Mouse (Mus musculus): ENCODE results near the gene Ankfn1. TPM values are rescaled to one million over a fixed set of nuclear protein-coding genes. Genes with fewer than 3 reads are reported as not detected.

Gene Ankfn1
- total RNA-seq, 4 experiments from 2014 or later, result 0.17 to 0.27 (median 0.19) TPM; not detected in 1

- DNase-seq (ENCODE audit: low spot score in 2 of 2), result no peak
Observed at GRCm38 (mm10) chr11:89676922-89677321, 100.5 kb downstream of the Ankfn1 start.

- no peak for DNase-seq (ENCODE audit: low spot score in 2 of 2)
Observed at GRCm38 (mm10) chr11:89673916-89674507, 103.4 kb downstream of the Ankfn1 start.

GRCm38 (mm10) chr11:89672510-89673085 lies 104.9 kb downstream of the Ankfn1 start:
- DNase-seq (ENCODE audit: low spot score in 2 of 2), result no peak

- DNase-seq (ENCODE audit: low spot score in 2 of 2), result no peak
Observed at GRCm38 (mm10) chr11:89665170-89665880, 112.1 kb downstream of the Ankfn1 start.

- no peak for DNase-seq (ENCODE audit: low spot score in 2 of 2)
Observed at GRCm38 (mm10) chr11:89659048-89659447, 118.4 kb downstream of the Ankfn1 start.

GRCm38 (mm10) chr11:89656556-89656955 lies 120.9 kb downstream of the Ankfn1 start:
- no peak for DNase-seq (ENCODE audit: low spot score in 2 of 2)

GRCm38 (mm10) chr11:89635740-89636139 lies 141.7 kb downstream of the Ankfn1 start:
- no peak for DNase-seq (ENCODE audit: low spot score in 2 of 2)

- DNase-seq (ENCODE audit: low spot score in 2 of 2), result no peak
Observed at GRCm38 (mm10) chr11:89631315-89631714, 146.1 kb downstream of the Ankfn1 start.

GRCm38 (mm10) chr11:89628562-89628961 lies 148.9 kb downstream of the Ankfn1 start:
- DNase-seq (ENCODE audit: low spot score in 2 of 2), result no peak

GRCm38 (mm10) chr11:89627232-89627631 lies 150.2 kb downstream of the Ankfn1 start:
- no peak for DNase-seq (ENCODE audit: low spot score in 2 of 2)

GRCm38 (mm10) chr11:89623698-89624445 lies 153.6 kb downstream of the Ankfn1 start:
- no peak for DNase-seq (ENCODE audit: low spot score in 2 of 2)

- no peak for DNase-seq (ENCODE audit: low spot score in 2 of 2)
Observed at GRCm38 (mm10) chr11:89619955-89620354, 157.5 kb downstream of the Ankfn1 start.

- no peak for DNase-seq (ENCODE audit: low spot score in 2 of 2)
Observed at GRCm38 (mm10) chr11:89615806-89616205, 161.6 kb downstream of the Ankfn1 start.

GRCm38 (mm10) chr11:89611596-89611995 lies 165.9 kb downstream of the Ankfn1 start:
- DNase-seq (ENCODE audit: low spot score in 2 of 2), result no peak

- DNase-seq (ENCODE audit: low spot score in 2 of 2), result no peak
Observed at GRCm38 (mm10) chr11:89608071-89608470, 169.4 kb downstream of the Ankfn1 start.

GRCm38 (mm10) chr11:89607270-89607669 lies 170.2 kb downstream of the Ankfn1 start:
- DNase-seq (ENCODE audit: low spot score in 2 of 2), result no peak

- DNase-seq (ENCODE audit: low spot score in 2 of 2), result no peak
Observed at GRCm38 (mm10) chr11:89606346-89606745, 171.1 kb downstream of the Ankfn1 start.

GRCm38 (mm10) chr11:89602966-89603365 lies 174.5 kb downstream of the Ankfn1 start:
- no peak for DNase-seq (ENCODE audit: low spot score in 2 of 2)

- no peak for DNase-seq (ENCODE audit: low spot score in 2 of 2)
Observed at GRCm38 (mm10) chr11:89600921-89601515, 176.4 kb downstream of the Ankfn1 start.

GRCm38 (mm10) chr11:89590273-89590874 lies 187.1 kb downstream of the Ankfn1 start:
- no peak for DNase-seq (ENCODE audit: low spot score in 2 of 2)

- DNase-seq (ENCODE audit: low spot score in 2 of 2), result no peak
Observed at GRCm38 (mm10) chr11:89586341-89586740, 191.1 kb downstream of the Ankfn1 start.
